Mouse (Mus musculus) kidney, postnatal 0 days (tissue): ENCODE measurements around the gene Shd. TPM values are rescaled to one million over a fixed set of nuclear protein-coding genes. Genes with fewer than 3 reads are reported as not detected.
"Not testable (repeated sequence)": the region's sequence is repeated elsewhere in the genome, so short reads cannot be mapped to it uniquely, and the experiment has no call there.

ENCODE experiments used
- ATAC-seq: fragments of 200-750 bp; cut with Nextera tagmentation; replicated peaks from 2 replicates; pipeline ENCODE4 v1.8.0; 2017; ENCODE audit warnings: low read depth, moderate number of reproducible peaks, moderate TSS enrichment, moderate library complexity; ENCODE audit not compliant: low FRiP score
- DNase-seq: peaks from one replicate; pipeline ENCODE4 v3.0.0-alpha.2; 2016; ENCODE audit warnings: low spot score
- H3K27ac ChIP-seq: fragments of 300-500 bp; sonication (generic); 2 replicates; pipeline ENCODE4 v1.5.1; 2014; ENCODE audit warnings: mild to moderate bottlenecking
- H3K27me3 ChIP-seq: fragments of 300-500 bp; sonication (generic); 2 replicates; pipeline ENCODE4 v1.6.1; 2014; ENCODE audit warnings: low read length, mixed read lengths; ENCODE audit not compliant: insufficient read depth
- H3K36me3 ChIP-seq: fragments of 300-500 bp; sonication (generic); 2 replicates; pipeline ENCODE4 v1.6.1; 2014; ENCODE audit warnings: low read length, mixed read lengths; ENCODE audit not compliant: insufficient read depth
- H3K4me1 ChIP-seq: fragments of 300-500 bp; sonication (generic); replicated peaks from 2 replicates; pipeline ENCODE4 v1.6.1; 2014; ENCODE audit warnings: antibody characterized with exemption, low read length, mixed read lengths; ENCODE audit not compliant: insufficient read depth
- H3K4me2 ChIP-seq: fragments of 300-500 bp; sonication (generic); 2 replicates; pipeline ENCODE4 v1.6.1; 2014; ENCODE audit warnings: mild to moderate bottlenecking, low read length, moderate library complexity, mixed read lengths
- H3K4me3 ChIP-seq: fragments of 300-500 bp; sonication (generic); replicated peaks from 2 replicates; pipeline ENCODE4 v1.5.1; 2014; ENCODE audit warnings: low read depth, low read length
- H3K9ac ChIP-seq: fragments of 300-500 bp; sonication (generic); 2 replicates; pipeline ENCODE4 v1.6.1; 2014; ENCODE audit warnings: low read depth, low read length
- H3K9me3 ChIP-seq: fragments of 300-500 bp; sonication (generic); replicated peaks from 2 replicates; pipeline ENCODE4 v1.6.1; 2016; ENCODE audit warnings: low read length, inconsistent platforms, mixed read lengths
- CTCF ChIP-seq: IDR thresholded peaks from 2 replicates; pipeline ENCODE4 v1.5.1; 2016; ENCODE audit warnings: antibody characterized with exemption, low read depth, mild to moderate bottlenecking, moderate library complexity
- WGBS: fragments of 180-500 bp; shearing (Covaris S2); extraction: QIAGEN DNeasy Blood & Tissue Kit; methylation state at CpG from one replicate; pipeline ENCODE4 v1.1.7; 2014; 5-methylcytosine and 5-hydroxymethylcytosine counted together
- polyA plus RNA-seq: library from polyadenylated mRNA; unstranded; fragments of >200 nt; fragmentation: Nextera tagmentation; extraction: Ambion mirVana; gene quantifications from 2 replicates; pipeline ENCODE4 v1.2.1, GENCODE M21; 2015

Shd gene
- polyA plus RNA-seq, 1 experiment from 2014 or later = 54.2 TPM

DNA sequence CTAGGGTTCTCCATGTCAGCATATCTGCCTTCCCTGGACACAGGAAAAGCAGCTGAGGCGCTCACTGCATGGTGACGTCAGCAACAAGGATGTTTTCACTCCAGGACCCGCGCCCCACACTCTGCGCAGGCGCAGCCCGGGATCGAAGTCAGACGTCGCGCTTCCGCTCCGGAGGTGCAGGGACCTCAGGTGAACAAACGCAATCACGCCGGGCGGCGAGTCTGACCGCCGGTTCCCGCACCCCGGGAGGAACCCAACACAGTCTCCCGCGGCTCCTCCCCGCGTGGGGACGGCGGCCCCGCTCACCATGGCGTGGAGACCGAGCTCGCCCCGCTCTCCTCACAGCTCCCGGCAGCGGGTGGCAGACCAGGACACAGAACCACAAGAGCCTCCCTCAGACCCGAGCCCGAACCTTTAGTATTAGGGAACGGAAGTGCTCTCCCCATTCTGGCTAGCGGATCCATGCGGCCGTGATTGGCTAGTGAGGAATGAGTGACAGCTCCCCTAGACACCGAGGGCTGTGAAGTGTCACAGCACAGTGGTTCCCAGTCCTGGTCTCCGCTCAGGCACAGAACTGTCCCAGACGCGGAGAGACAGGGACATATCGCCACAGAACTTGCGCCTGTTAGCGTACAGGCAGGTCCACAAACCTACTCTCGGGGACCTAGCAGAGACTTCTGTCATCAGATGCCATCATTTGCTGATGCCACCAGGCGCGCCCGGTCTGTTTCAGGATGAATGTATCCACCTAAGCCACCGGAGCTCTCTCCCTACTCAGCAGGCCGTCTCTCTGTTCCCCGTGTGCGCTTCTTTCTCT, 25.2 kb upstream of the Shd start:
- peak overlapping the region; percentile 95 for H3K27ac ChIP-seq
- H3K4me1 ChIP-seq, H3K9me3 ChIP-seq, H3K36me3 ChIP-seq, H3K27me3 ChIP-seq: not testable (repeated sequence)
- peak overlapping the region; percentile 87 for H3K4me2 ChIP-seq
- DNase-seq = peak; percentile 87
- 0 out of 2 replicates have a peak, but pooled peaks have one; percentile 2 for TF ChIP-seq CTCF
- H3K9ac ChIP-seq = peak overlapping the region; percentile 60
- peak; percentile 98 for ATAC-seq
- H3K4me3 ChIP-seq = peak overlapping the region; percentile 47
- WGBS = under 1% methylated on average over 56 of the region's 56 CpGs

DNA sequence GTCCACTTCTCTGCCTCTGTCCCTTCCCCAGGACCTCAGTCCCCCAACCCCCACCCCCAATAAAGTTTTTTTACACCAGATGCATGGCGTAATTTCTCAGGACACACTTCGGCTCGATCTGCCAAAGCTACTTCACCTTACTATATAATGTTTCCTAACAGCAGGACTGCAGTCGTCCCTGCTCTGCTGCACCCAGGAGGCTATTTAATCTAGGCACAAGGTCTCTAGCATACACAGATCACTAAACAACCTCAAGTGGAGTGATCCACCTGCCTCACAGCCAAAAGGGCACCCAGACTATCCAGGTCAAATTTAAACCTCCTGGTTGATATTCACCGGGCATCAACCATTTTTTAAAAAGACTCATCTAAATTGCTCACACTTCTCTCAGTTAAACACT, 24.6 kb upstream of the Shd start:
- DNase-seq (no peak), ATAC-seq (no peak)
- no peaks in the 10 kb centered on the region for H3K9me3 ChIP-seq
- peak overlapping the region; percentile 60 for H3K9ac ChIP-seq
- H3K27ac ChIP-seq = peak overlapping the region; percentile 95
- H3K27me3 ChIP-seq = no peaks in the 10 kb centered on the region
- WGBS = 17% methylated on average over 5 of the region's 5 CpGs
- H3K4me2 ChIP-seq = peak overlapping the region; percentile 87
- H3K4me3 ChIP-seq = peak overlapping the region; percentile 47
- no peaks in the 10 kb centered on the region for H3K36me3 ChIP-seq
- no peaks in the 10 kb centered on the region for H3K4me1 ChIP-seq
- TF ChIP-seq CTCF = no peak

DNA sequence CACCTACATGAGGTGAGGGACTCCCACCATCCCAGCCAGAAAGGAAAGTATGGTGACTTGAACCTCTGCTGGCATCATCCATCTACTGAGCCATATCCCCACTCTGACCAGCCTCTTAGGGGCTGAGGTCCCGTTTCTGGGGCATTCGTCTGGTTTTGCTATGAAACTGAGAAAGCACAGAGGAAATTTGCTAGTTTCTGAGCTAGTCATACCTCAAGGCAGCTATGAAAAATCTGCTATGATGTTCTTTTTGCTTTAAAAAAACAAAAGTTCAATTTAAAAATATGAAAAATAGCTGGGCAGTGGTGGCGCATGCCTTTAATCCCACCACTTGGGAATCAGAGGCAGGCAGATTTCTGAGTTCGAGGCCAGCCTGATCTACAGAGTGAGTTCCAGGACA, 21.6 kb upstream of the Shd start:
- H3K9me3 ChIP-seq = no peaks in the 10 kb centered on the region
- no peaks in the 10 kb centered on the region for H3K36me3 ChIP-seq
- ATAC-seq = no peak
- no peaks in the 10 kb centered on the region for H3K27me3 ChIP-seq
- no peak overlapping the region for H3K4me2 ChIP-seq
- H3K4me1 ChIP-seq = no peaks in the 10 kb centered on the region
- no peak overlapping the region for H3K9ac ChIP-seq
- TF ChIP-seq CTCF = no peak
- H3K4me3 ChIP-seq = no peak overlapping the region
- 85% methylated on average over 4 of the region's 4 CpGs for WGBS
- no peak overlapping the region for H3K27ac ChIP-seq
- no peak for DNase-seq

DNA sequence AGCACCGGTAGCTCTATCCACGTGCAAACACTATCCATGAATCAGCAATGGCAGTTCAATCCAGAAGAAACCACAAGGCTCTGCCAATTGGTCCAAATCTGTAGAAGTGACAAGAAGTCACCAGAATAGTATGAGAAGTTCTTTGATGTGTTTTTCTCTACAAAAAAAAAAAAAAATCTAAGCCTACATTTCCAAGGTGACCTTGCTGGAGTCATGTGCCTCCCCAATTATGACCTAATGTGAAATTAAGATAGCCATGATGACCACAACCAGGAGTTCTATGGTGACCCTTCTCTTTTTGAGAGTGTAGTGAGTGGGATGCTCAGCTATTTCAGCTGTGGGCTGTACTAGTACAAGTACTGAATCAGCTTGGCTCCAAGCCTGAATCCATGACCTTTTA, 20.9 kb upstream of the Shd start, which contains the start of gene Zfp119b:
TSS of gene Zfp119b (minus strand) at position 101 of the 400 bp plus-strand sequence.
- Histone ChIP-seq H3K27me3 (no peaks in the 10 kb centered on the region), H3K9me3 (no peaks in the 10 kb centered on the region), H3K27ac (no peak within 1 kb of the TSS), H3K4me2 (no peak within 1 kb of the TSS), H3K36me3 (no peaks in the 10 kb centered on the region), H3K9ac (no peak within 1 kb of the TSS), H3K4me1 (no peaks in the 10 kb centered on the region), H3K4me3 (no peak within 1 kb of the TSS)
- 89% methylated on average over 2 of the region's 2 CpGs for WGBS
- TF ChIP-seq CTCF = no peak
- DNase-seq (no peak), ATAC-seq (no peak)

DNA sequence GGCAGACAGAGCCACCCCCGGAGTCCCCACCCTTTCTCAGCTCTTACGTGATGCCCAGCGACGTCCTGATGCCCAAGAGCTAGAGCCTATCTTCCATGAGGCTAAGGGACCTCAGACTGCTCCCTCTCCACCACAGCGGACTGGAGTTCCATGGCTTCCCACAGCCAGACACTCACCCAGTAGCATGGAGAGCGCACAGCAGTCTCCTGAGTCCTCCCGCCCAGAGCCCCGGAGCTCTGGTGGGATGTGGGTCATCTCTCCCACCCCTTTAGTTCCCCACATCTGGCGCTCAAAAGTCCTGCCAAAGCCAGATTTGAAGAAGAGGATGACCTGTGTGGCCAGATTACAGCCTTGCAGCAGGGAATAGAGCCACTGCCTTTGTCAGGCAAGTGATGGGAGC, 19.7 kb upstream of the Shd start:
- H3K27me3 ChIP-seq = no peaks in the 10 kb centered on the region
- H3K36me3 ChIP-seq = no peaks in the 10 kb centered on the region
- WGBS = 76% methylated on average over 9 of the region's 9 CpGs
- H3K4me3 ChIP-seq = no peak overlapping the region
- DNase-seq = no peak
- H3K27ac ChIP-seq = no peak overlapping the region
- no peaks in the 10 kb centered on the region for H3K9me3 ChIP-seq
- no peak overlapping the region for H3K9ac ChIP-seq
- ATAC-seq = no peak
- no peak overlapping the region for H3K4me2 ChIP-seq
- no peak for TF ChIP-seq CTCF
- H3K4me1 ChIP-seq = no peaks in the 10 kb centered on the region

DNA sequence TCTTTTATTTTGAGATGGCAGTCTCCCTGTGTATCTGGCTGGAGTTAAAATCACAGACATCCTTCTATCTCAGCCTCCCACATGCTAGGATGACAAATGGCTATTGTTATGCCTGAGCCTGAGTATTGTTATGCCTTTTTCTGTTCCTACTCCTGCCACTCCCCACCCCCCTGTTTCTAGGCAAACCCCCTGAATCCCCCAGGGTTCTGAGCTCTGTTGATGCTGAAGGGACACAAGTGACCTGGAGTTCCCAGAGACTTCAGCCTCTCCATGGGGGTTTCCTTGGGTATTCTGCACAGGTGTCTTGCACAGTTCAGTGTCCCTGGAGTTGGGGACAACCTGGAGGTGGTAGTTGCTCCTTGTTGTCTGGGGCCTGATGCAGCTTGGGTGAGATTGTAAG, 18.2 kb upstream of the Shd start:
- Histone ChIP-seq H3K27me3 (no peaks in the 10 kb centered on the region), H3K36me3 (no peaks in the 10 kb centered on the region), H3K4me1 (no peaks in the 10 kb centered on the region), H3K9me3 (no peaks in the 10 kb centered on the region), H3K9ac (no peak overlapping the region), H3K4me2 (no peak overlapping the region), H3K4me3 (no peak overlapping the region), H3K27ac (no peak overlapping the region)
- TF ChIP-seq CTCF = no peak
- no peak for ATAC-seq
- DNase-seq = no peak
